Mouse (Mus musculus) heart, adult 2 months (tissue): Measurements from ENCODE around the gene Bmpr1b. TPM values are rescaled to one million over a fixed set of nuclear protein-coding genes. Genes with fewer than 3 reads are reported as not detected.

ENCODE experiments used
- DNase-seq, 2 experiments: peaks; one replicate each; pipeline ENCODE4 v3.0.0; 2021
- H3K27ac ChIP-seq: fragments of 200-600 bp; 2 replicates; pipeline ENCODE4 v1.8.1; 2022
- H3K27me3 ChIP-seq: fragments of 200-500 bp; 2 replicates; pipeline ENCODE4 v1.6.1; 2012; ENCODE audit warnings: mild to moderate bottlenecking, low read length, inconsistent platforms, mixed read lengths; ENCODE audit not compliant: control insufficient read depth, insufficient read depth
- H3K36me3 ChIP-seq: fragments of 200-500 bp; 2 replicates; pipeline ENCODE4 v1.6.1; 2012; ENCODE audit warnings: low read length, inconsistent platforms; ENCODE audit not compliant: control insufficient read depth, insufficient read depth
- H3K4me1 ChIP-seq: fragments of 200-500 bp; 2 replicates; pipeline ENCODE4 v1.6.1; 2011; ENCODE audit warnings: low read length; ENCODE audit not compliant: control insufficient read depth, insufficient read depth
- H3K4me3 ChIP-seq: fragments of 200-600 bp; 2 replicates; pipeline ENCODE4 v1.8.1; 2022
- H3K79me2 ChIP-seq: fragments of 200-500 bp; replicated peaks from 2 replicates; pipeline ENCODE4 v1.6.1; 2012; ENCODE audit warnings: mild to moderate bottlenecking, inconsistent platforms, low read length, moderate library complexity, mixed read lengths; ENCODE audit not compliant: control insufficient read depth, insufficient read depth
- H3K9ac ChIP-seq: fragments of 200-500 bp; 2 replicates; pipeline ENCODE4 v1.6.1; 2012; ENCODE audit warnings: low read depth, mild to moderate bottlenecking, control low read depth, inconsistent platforms, low read length, mixed read lengths
- CTCF ChIP-seq: fragments of 200-600 bp; IDR thresholded peaks from 2 replicates; pipeline ENCODE4 v1.8.1; 2022; ENCODE audit warnings: antibody characterized with exemption, mild to moderate bottlenecking, moderate library complexity
- EP300 ChIP-seq: fragments of 200-500 bp; IDR thresholded peaks from 2 replicates; pipeline ENCODE4 v1.6.1; 2011; ENCODE audit warnings: low read depth, low read length, control low read depth; ENCODE audit not compliant: insufficient read depth
- POLR2A ChIP-seq: fragments of 200-500 bp; IDR thresholded peaks from 2 replicates; pipeline ENCODE4 v1.6.1; 2011; ENCODE audit warnings: mild to moderate bottlenecking, low read depth, low read length, control low read depth; ENCODE audit not compliant: insufficient read depth
- WGBS: fragments of 180-500 bp; shearing (Covaris S2); methylation state at CpG from one replicate; pipeline ENCODE4 v1.1.7; 2018; 5-methylcytosine and 5-hydroxymethylcytosine counted together
- intact Hi-C: fragments of 180-260 bp; cut with DNase I; formaldehyde crosslinking; loops from one replicate; pipeline ENCODE4 v1.15.1; 2025
- polyA plus RNA-seq: library from polyadenylated mRNA; depleted of rRNA; stranded (reverse); fragments of >200 nt; gene quantifications from 2 replicates; pipeline ENCODE4 v1.2.3, GENCODE M21; 2012
- total RNA-seq, 2 experiments: library from RNA; stranded (reverse); gene quantifications; 2 replicates each; pipeline ENCODE4 v1.2.3; 2021

Gene Bmpr1b
- total and polyA plus RNA-seq, 3 experiments: 0.29 to 0.43 (median 0.30) TPM

- Histone ChIP-seq H3K79me2 (no peaks in the 10 kb centered on the region), H3K36me3 (no peaks in the 10 kb centered on the region), H3K4me1 (no peaks in the 10 kb centered on the region), H3K27ac (no peak overlapping the region), H3K4me3 (no peak overlapping the region), H3K9ac (no peak overlapping the region), H3K27me3 (no peaks in the 10 kb centered on the region)
- no peak for DNase-seq
- WGBS: 66% methylated on average over 3 of the region's 3 CpGs
- TF ChIP-seq CTCF (no peak), EP300 (no peak), POLR2A (no peak)
- intact Hi-C loops: no loop called here
Observed at GRCm38 (mm10) chr3:142085938-142086337, 83.3 kb downstream of the Bmpr1b start.

- no peaks in the 10 kb centered on the region for H3K4me1 ChIP-seq
- intact Hi-C loops: no loop called here
- WGBS: 30% methylated on average over 1 of the region's 1 CpGs
- H3K4me3 ChIP-seq: no peak overlapping the region
- H3K27ac ChIP-seq: no peak overlapping the region
- DNase-seq: no peak
- H3K36me3 ChIP-seq: no peaks in the 10 kb centered on the region
- no peak for TF ChIP-seq POLR2A
- no peak for TF ChIP-seq EP300
- TF ChIP-seq CTCF: no peak
- H3K79me2 ChIP-seq: no peaks in the 10 kb centered on the region
- no peaks in the 10 kb centered on the region for H3K27me3 ChIP-seq
- no peak overlapping the region for H3K9ac ChIP-seq
Observed at GRCm38 (mm10) chr3:142084091-142084490, 85.1 kb downstream of the Bmpr1b start.

- intact Hi-C loops: no loop called here
- Histone ChIP-seq H3K36me3 (no peaks in the 10 kb centered on the region), H3K27ac (no peak overlapping the region), H3K9ac (no peak overlapping the region), H3K79me2 (no peaks in the 10 kb centered on the region), H3K4me3 (no peak overlapping the region), H3K27me3 (no peaks in the 10 kb centered on the region), H3K4me1 (no peaks in the 10 kb centered on the region)
- TF ChIP-seq EP300: no peak
- no peak for TF ChIP-seq CTCF
- no peak for TF ChIP-seq POLR2A
- no peak for DNase-seq
- 43% methylated on average over 3 of the region's 3 CpGs for WGBS
Observed at GRCm38 (mm10) chr3:142077723-142078302, 91.4 kb downstream of the Bmpr1b start.

- DNase-seq: no peak
- Histone ChIP-seq H3K36me3 (no peaks in the 10 kb centered on the region), H3K9ac (no peak overlapping the region), H3K27me3 (no peaks in the 10 kb centered on the region), H3K4me1 (no peaks in the 10 kb centered on the region), H3K79me2 (no peaks in the 10 kb centered on the region), H3K4me3 (no peak overlapping the region), H3K27ac (no peak overlapping the region)
- TF ChIP-seq EP300 (no peak), POLR2A (no peak), CTCF (no peak)
- 78% methylated on average over 5 of the region's 5 CpGs for WGBS
- intact Hi-C loops: no loop called here
Observed at GRCm38 (mm10) chr3:142071601-142072000, 97.6 kb downstream of the Bmpr1b start.

GRCm38 (mm10) chr3:142066792-142067346, 102.4 kb downstream of the Bmpr1b start:
- TF ChIP-seq CTCF (no peak), EP300 (no peak), POLR2A (no peak)
- H3K36me3 ChIP-seq: no peaks in the 10 kb centered on the region
- no peak overlapping the region for H3K4me3 ChIP-seq
- intact Hi-C loops: no loop called here
- WGBS: 33% methylated on average over 1 of the region's 1 CpGs
- H3K4me1 ChIP-seq: no peaks in the 10 kb centered on the region
- H3K27me3 ChIP-seq: no peaks in the 10 kb centered on the region
- H3K9ac ChIP-seq: no peak overlapping the region
- H3K27ac ChIP-seq: no peak overlapping the region
- no peak for DNase-seq
- no peaks in the 10 kb centered on the region for H3K79me2 ChIP-seq

- Histone ChIP-seq H3K36me3 (no peaks in the 10 kb centered on the region), H3K4me1 (no peaks in the 10 kb centered on the region), H3K27me3 (no peaks in the 10 kb centered on the region), H3K27ac (no peak overlapping the region), H3K4me3 (no peak overlapping the region), H3K9ac (no peak overlapping the region), H3K79me2 (no peaks in the 10 kb centered on the region)
- TF ChIP-seq CTCF (no peak), EP300 (no peak), POLR2A (no peak)
- DNase-seq: no peak
- WGBS: 84% methylated on average over 5 of the region's 5 CpGs
- intact Hi-C loops: no loop called here
Observed at GRCm38 (mm10) chr3:142065111-142065510, 104.1 kb downstream of the Bmpr1b start.
